Mouse (Mus musculus): Measurements from ENCODE around the gene Cnot11. TPM values are rescaled to one million over a fixed set of nuclear protein-coding genes. Genes with fewer than 3 reads are reported as not detected.
"Not testable (repeated sequence)": the region's sequence is repeated elsewhere in the genome, so short reads cannot be mapped to it uniquely, and the experiment has no call there.

Cnot11 gene
- polyA plus RNA-seq, 1 experiment from 2014 or later, result 5.6 TPM

- no peak overlapping the region for H3K27ac ChIP-seq (ENCODE audit: low read length)
- no peak overlapping the region for H3K9ac ChIP-seq (ENCODE audit: low read depth, low read length)
- H3K9me3 ChIP-seq (replicated peaks; ENCODE audit: control insufficient read depth, low read length), result no peaks in the 10 kb centered on the region
- H3K27me3 ChIP-seq (ENCODE audit: control insufficient read depth, insufficient read depth, low read depth, low read length), result no peaks in the 10 kb centered on the region; the same call in 1 of the 2 replicates
- no peaks in the 10 kb centered on the region for H3K36me3 ChIP-seq (ENCODE audit: control insufficient read depth, insufficient read depth)
- no peak overlapping the region for H3K4me2 ChIP-seq (ENCODE audit: low read depth, low read length)
- WGBS (ENCODE audit: insufficient replicate concordance), result 30% methylated on average over 2 of the region's 3 CpGs
- ATAC-seq (ENCODE audit: low read depth), result no peak
- peaks cover 9% of the 10 kb centered on the region; the same call in 1 of the 2 replicates for H3K4me1 ChIP-seq (ENCODE audit: control insufficient read depth, low read depth, low read length)
- no peak overlapping the region for H3K4me3 ChIP-seq (ENCODE audit: low read depth, low read length)
Observed at GRCm38 (mm10) chr1:39581215-39581614, 46.4 kb downstream of the Cnot11 start.

GRCm38 (mm10) chr1:39583173-39583572 is 48.4 kb downstream of the Cnot11 start:
- H3K4me1 ChIP-seq (ENCODE audit: control insufficient read depth, low read depth, low read length), result peaks cover 3% of the 10 kb centered on the region; the same call in 1 of the 2 replicates
- H3K4me2 ChIP-seq (ENCODE audit: low read depth, low read length), result no peak overlapping the region
- no peaks in the 10 kb centered on the region for H3K9me3 ChIP-seq (replicated peaks; ENCODE audit: control insufficient read depth, low read length)
- no peak for ATAC-seq (ENCODE audit: low read depth)
- 63% methylated on average over 9 of the region's 9 CpGs for WGBS (ENCODE audit: insufficient replicate concordance)
- H3K4me3 ChIP-seq (ENCODE audit: low read depth, low read length), result no peak overlapping the region
- H3K9ac ChIP-seq (ENCODE audit: low read depth, low read length), result no peak overlapping the region
- no peak overlapping the region for H3K27ac ChIP-seq (ENCODE audit: low read length)
- H3K36me3 ChIP-seq (ENCODE audit: control insufficient read depth, insufficient read depth), result no peaks in the 10 kb centered on the region
- H3K27me3 ChIP-seq (ENCODE audit: control insufficient read depth, insufficient read depth, low read depth, low read length), result no peaks in the 10 kb centered on the region; the same call in 1 of the 2 replicates

- Histone ChIP-seq H3K27me3 (ENCODE audit: control insufficient read depth, insufficient read depth, low read depth, low read length) (no peaks in the 10 kb centered on the region; the same call in 1 of the 2 replicates), H3K9ac (ENCODE audit: low read depth, low read length) (no peak overlapping the region), H3K4me3 (ENCODE audit: low read depth, low read length) (no peak overlapping the region), H3K27ac (ENCODE audit: low read length) (no peak overlapping the region), H3K9me3 (replicated peaks; ENCODE audit: control insufficient read depth, low read length) (no peaks in the 10 kb centered on the region), H3K36me3 (ENCODE audit: control insufficient read depth, insufficient read depth) (no peaks in the 10 kb centered on the region), H3K4me1 (ENCODE audit: control insufficient read depth, low read depth, low read length) (no peaks in the 10 kb centered on the region), H3K4me2 (ENCODE audit: low read depth, low read length) (no peak overlapping the region)
- 49% methylated on average over 9 of the region's 9 CpGs for WGBS (ENCODE audit: insufficient replicate concordance)
- no peak for ATAC-seq (ENCODE audit: low read depth)
Observed at GRCm38 (mm10) chr1:39585416-39585815, 50.6 kb downstream of the Cnot11 start.

- Histone ChIP-seq H3K27ac (ENCODE audit: low read length) (no peak overlapping the region), H3K9me3 (replicated peaks; ENCODE audit: control insufficient read depth, low read length) (no peaks in the 10 kb centered on the region), H3K4me1 (ENCODE audit: control insufficient read depth, low read depth, low read length) (no peaks in the 10 kb centered on the region; the same call in 1 of the 2 replicates), H3K9ac (ENCODE audit: low read depth, low read length) (no peak overlapping the region), H3K4me2 (ENCODE audit: low read depth, low read length) (no peak overlapping the region), H3K27me3 (ENCODE audit: control insufficient read depth, insufficient read depth, low read depth, low read length) (no peaks in the 10 kb centered on the region), H3K36me3 (ENCODE audit: control insufficient read depth, insufficient read depth) (no peaks in the 10 kb centered on the region), H3K4me3 (ENCODE audit: low read depth, low read length) (no peak overlapping the region)
- no peak for ATAC-seq (ENCODE audit: low read depth)
- WGBS (ENCODE audit: insufficient replicate concordance), result 42% methylated on average over 5 of the region's 5 CpGs
Observed at GRCm38 (mm10) chr1:39590193-39590592, 55.4 kb downstream of the Cnot11 start.

DNA sequence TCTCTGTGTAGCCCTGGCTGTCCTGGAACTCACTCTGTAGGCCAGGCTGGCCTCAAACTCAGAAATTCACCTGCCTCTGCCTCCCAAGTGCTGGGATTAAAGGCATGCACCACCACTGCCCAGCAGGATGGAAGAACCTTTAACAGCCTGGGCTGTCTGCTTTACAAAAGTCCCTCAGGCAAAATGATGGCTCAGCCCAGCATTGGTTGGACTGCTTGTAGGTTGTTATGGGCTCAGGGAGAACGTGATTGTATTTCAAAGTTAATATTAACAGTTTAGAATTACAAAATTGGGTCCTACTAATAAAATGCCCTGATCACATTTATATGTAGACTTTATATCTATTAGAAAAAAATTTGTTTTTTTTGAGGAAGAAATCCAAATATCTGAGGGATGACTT is 56.8 kb downstream of the Cnot11 start:
- peak; percentile 51; the same call in 1 of the 2 replicates for ATAC-seq (ENCODE audit: low read depth)
- not testable (repeated sequence) for H3K4me1 ChIP-seq (ENCODE audit: control insufficient read depth, low read depth, low read length); H3K9me3 ChIP-seq (replicated peaks; ENCODE audit: control insufficient read depth, low read length); H3K27me3 ChIP-seq (ENCODE audit: control insufficient read depth, insufficient read depth, low read depth, low read length); H3K9ac ChIP-seq (ENCODE audit: low read depth, low read length); H3K36me3 ChIP-seq (ENCODE audit: control insufficient read depth, insufficient read depth); H3K4me3 ChIP-seq (ENCODE audit: low read depth, low read length); H3K4me2 ChIP-seq (ENCODE audit: low read depth, low read length)
- WGBS (ENCODE audit: insufficient replicate concordance), result 46% methylated on average over 1 of the region's 1 CpGs
- 0 out of 2 replicates have a peak overlapping the region, but pooled peaks have one; percentile 30 for H3K27ac ChIP-seq (ENCODE audit: low read length)

DNA sequence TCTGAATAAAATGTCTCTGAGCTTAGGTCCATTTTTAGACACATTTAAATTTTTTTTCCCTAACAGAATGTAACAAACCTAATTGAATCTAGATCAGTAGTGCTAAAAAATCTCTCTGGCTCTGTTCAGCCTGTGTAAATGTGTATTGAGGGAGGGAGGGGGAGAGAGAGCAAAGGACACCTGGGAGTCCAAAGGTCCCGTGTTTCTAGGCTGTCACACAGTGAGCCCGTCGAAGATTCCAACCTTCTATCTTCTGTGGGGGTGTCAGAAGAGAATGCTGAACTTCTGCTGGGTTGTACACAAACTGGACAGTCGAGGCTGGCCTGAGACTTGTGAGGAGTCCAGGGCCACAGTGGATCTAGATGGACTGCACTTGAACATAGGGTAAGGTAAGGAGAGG is 57.3 kb downstream of the Cnot11 start:
- H3K27ac ChIP-seq (ENCODE audit: low read length), result no peak overlapping the region; the same call in 1 of the 2 replicates
- ATAC-seq (ENCODE audit: low read depth), result peak; percentile 88
- H3K9me3 ChIP-seq (replicated peaks; ENCODE audit: control insufficient read depth, low read length), result no peaks in the 10 kb centered on the region
- no peak overlapping the region for H3K4me3 ChIP-seq (ENCODE audit: low read depth, low read length)
- no peaks in the 10 kb centered on the region for H3K27me3 ChIP-seq (ENCODE audit: control insufficient read depth, insufficient read depth, low read depth, low read length)
- 47% methylated on average over 4 of the region's 4 CpGs for WGBS (ENCODE audit: insufficient replicate concordance)
- no peak overlapping the region for H3K9ac ChIP-seq (ENCODE audit: low read depth, low read length)
- no peaks in the 10 kb centered on the region for H3K36me3 ChIP-seq (ENCODE audit: control insufficient read depth, insufficient read depth)
- H3K4me2 ChIP-seq (ENCODE audit: low read depth, low read length), result no peak overlapping the region
- no peaks in the 10 kb centered on the region; the same call in 1 of the 2 replicates for H3K4me1 ChIP-seq (ENCODE audit: control insufficient read depth, low read depth, low read length)

- no peaks in the 10 kb centered on the region for H3K9me3 ChIP-seq (replicated peaks; ENCODE audit: control insufficient read depth, low read length)
- H3K9ac ChIP-seq (ENCODE audit: low read depth, low read length), result no peak overlapping the region
- no peak for ATAC-seq (ENCODE audit: low read depth)
- H3K4me2 ChIP-seq (ENCODE audit: low read depth, low read length), result no peak overlapping the region
- WGBS (ENCODE audit: insufficient replicate concordance), result 64% methylated on average over 10 of the region's 10 CpGs
- H3K36me3 ChIP-seq (ENCODE audit: control insufficient read depth, insufficient read depth), result no peaks in the 10 kb centered on the region
- no peak overlapping the region for H3K4me3 ChIP-seq (ENCODE audit: low read depth, low read length)
- H3K4me1 ChIP-seq (ENCODE audit: control insufficient read depth, low read depth, low read length), result no peaks in the 10 kb centered on the region; the same call in 1 of the 2 replicates
- H3K27me3 ChIP-seq (ENCODE audit: control insufficient read depth, insufficient read depth, low read depth, low read length), result no peaks in the 10 kb centered on the region
- no peak overlapping the region for H3K27ac ChIP-seq (ENCODE audit: low read length)
Observed at GRCm38 (mm10) chr1:39593836-39594235, 59.0 kb downstream of the Cnot11 start.

Other genes with a start within 250 kb of the Cnot11 start
- 252 and 283 TPM in 2 replicates for gene Rpl31, start 167.2 kb upstream of the Cnot11 start, polyA plus RNA-seq (2015; fragmentation: Nextera tagmentation; extraction: Ambion mirVana)
- gene Tbc1d8, start 56.2 kb upstream of the Cnot11 start, polyA plus RNA-seq (2015; fragmentation: Nextera tagmentation; extraction: Ambion mirVana), result 6.2 and 7.2 TPM in 2 replicates
- gene Rnf149, start 42.4 kb downstream of the Cnot11 start, polyA plus RNA-seq (2015; fragmentation: Nextera tagmentation; extraction: Ambion mirVana), result 13.2 and 15.3 TPM in 2 replicates
- not detected in 2 replicates for gene Creg2, start 116.5 kb downstream of the Cnot11 start, polyA plus RNA-seq (2015; fragmentation: Nextera tagmentation; extraction: Ambion mirVana)
- 0.13 and 0.14 TPM in 2 replicates for gene Rfx8, start 186.0 kb downstream of the Cnot11 start, polyA plus RNA-seq (2015; fragmentation: Nextera tagmentation; extraction: Ambion mirVana)

Measured in liver, embryonic 16.5 days (tissue).